Mouse (Mus musculus) brown adipose tissue, adult 24 weeks (tissue): ENCODE results near the gene Smpd4. TPM values are rescaled to one million over a fixed set of nuclear protein-coding genes. Genes with fewer than 3 reads are reported as not detected.

Experiments used
- H3K27ac ChIP-seq: fragments of 200-500 bp; replicated peaks from 2 replicates; pipeline ENCODE4 v1.5.1; 2012; ENCODE audit warnings: low read depth, mild to moderate bottlenecking, low read length
- H3K4me1 ChIP-seq: fragments of 200-500 bp; 2 replicates; pipeline ENCODE4 v1.6.1; 2012; ENCODE audit warnings: low read length, mixed read lengths; ENCODE audit not compliant: control insufficient read depth, insufficient read depth, insufficient read length
- H3K4me3 ChIP-seq: fragments of 200-500 bp; 2 replicates; pipeline ENCODE4 v1.5.1; 2012; ENCODE audit warnings: low read depth, mild to moderate bottlenecking, low read length, moderate library complexity; ENCODE audit not compliant: insufficient read depth
- polyA plus RNA-seq: library from polyadenylated mRNA; stranded (reverse); fragments of >200 nt; gene quantifications from 2 replicates; pipeline ENCODE4 v1.2.4, GENCODE M21; 2012; ENCODE audit not compliant: missing spikeins, insufficient read depth, insufficient read length

Smpd4 gene
- polyA plus RNA-seq, 1 experiment: 20.6 TPM

GRCm38 (mm10) chr16:17647566-17648340 is 28.6 kb downstream of the Smpd4 start:
- H3K4me3 ChIP-seq: no peak overlapping the region
- H3K27ac ChIP-seq: no peak overlapping the region
- 0 out of 2 replicates have a peak, but pooled peaks cover 3% of the 10 kb centered on the region for H3K4me1 ChIP-seq

- no peak overlapping the region for H3K27ac ChIP-seq
- no peak overlapping the region for H3K4me3 ChIP-seq
- 0 out of 2 replicates have a peak, but pooled peaks cover 3% of the 10 kb centered on the region for H3K4me1 ChIP-seq
These were observed 30.9 kb downstream of the Smpd4 start for GRCm38 (mm10) chr16:17649925-17650605.

GRCm38 (mm10) chr16:17650711-17651110 is 31.6 kb downstream of the Smpd4 start:
- Histone ChIP-seq H3K4me3 (no peak overlapping the region), H3K27ac (no peak overlapping the region), H3K4me1 (0 out of 2 replicates have a peak, but pooled peaks cover 3% of the 10 kb centered on the region)

- H3K4me3 ChIP-seq: no peak overlapping the region
- H3K4me1 ChIP-seq: no peaks in the 10 kb centered on the region
- no peak overlapping the region for H3K27ac ChIP-seq
These were observed 33.5 kb downstream of the Smpd4 start for GRCm38 (mm10) chr16:17652607-17653006.

GRCm38 (mm10) chr16:17653601-17654000 is 34.4 kb downstream of the Smpd4 start:
- H3K4me1 ChIP-seq: no peaks in the 10 kb centered on the region
- H3K27ac ChIP-seq: no peak overlapping the region
- no peak overlapping the region for H3K4me3 ChIP-seq

GRCm38 (mm10) chr16:17654188-17654795 is 35.1 kb downstream of the Smpd4 start:
- no peak overlapping the region for H3K27ac ChIP-seq
- H3K4me1 ChIP-seq: no peaks in the 10 kb centered on the region
- no peak overlapping the region for H3K4me3 ChIP-seq

GRCm38 (mm10) chr16:17656212-17656871 is 37.2 kb downstream of the Smpd4 start:
- H3K4me1 ChIP-seq: no peaks in the 10 kb centered on the region
- no peak overlapping the region for H3K27ac ChIP-seq
- H3K4me3 ChIP-seq: no peak overlapping the region

GRCm38 (mm10) chr16:17665568-17665967 is 46.4 kb downstream of the Smpd4 start:
- H3K27ac ChIP-seq: no peak overlapping the region
- no peaks in the 10 kb centered on the region for H3K4me1 ChIP-seq
- no peak overlapping the region for H3K4me3 ChIP-seq

- no peak overlapping the region for H3K4me3 ChIP-seq
- H3K27ac ChIP-seq: no peak overlapping the region
- H3K4me1 ChIP-seq: no peaks in the 10 kb centered on the region
These were observed 50.7 kb downstream of the Smpd4 start for GRCm38 (mm10) chr16:17669886-17670285.

Other genes with a start within 250 kb of the Smpd4 start
- gene Snap29, start 213.4 kb upstream of the Smpd4 start, polyA plus RNA-seq: 18.4 and 24.4 TPM in 2 replicates
- 76.2 and 77.2 TPM in 2 replicates for gene Pi4ka, start 213.0 kb upstream of the Smpd4 start, polyA plus RNA-seq
- gene Crkl, start 167.4 kb upstream of the Smpd4 start, polyA plus RNA-seq: 9.2 and 13.9 TPM in 2 replicates
- gene Aifm3, start 129.7 kb upstream of the Smpd4 start, polyA plus RNA-seq: not detected in 2 replicates
- gene Lztr1, start 110.7 kb upstream of the Smpd4 start, polyA plus RNA-seq: 38.0 and 38.2 TPM in 2 replicates
- 19.5 and 21.9 TPM in 2 replicates for gene Thap7, start 88.2 kb upstream of the Smpd4 start, polyA plus RNA-seq
- gene Lrrc74b, start 58.1 kb upstream of the Smpd4 start, polyA plus RNA-seq: 0.91 TPM in 1 of 2 replicates, not detected in the other
- 4.6 and 7.6 TPM in 2 replicates for gene P2rx6, start 57.5 kb upstream of the Smpd4 start, polyA plus RNA-seq
- 1.5 TPM in 1 of 2 replicates, not detected in the other for gene Slc7a4, start 36.1 kb upstream of the Smpd4 start, polyA plus RNA-seq
- not detected in 2 replicates for gene Ccdc74a, start 27.1 kb downstream of the Smpd4 start, polyA plus RNA-seq
- 14.7 and 16.2 TPM in 2 replicates for gene Med15, start 113.5 kb downstream of the Smpd4 start, polyA plus RNA-seq
- 10.2 and 19.0 TPM in 2 replicates for gene Klhl22, start 140.3 kb downstream of the Smpd4 start, polyA plus RNA-seq
- gene Scarf2, start 177.9 kb downstream of the Smpd4 start, polyA plus RNA-seq: 0.92 and 1.8 TPM in 2 replicates
- not detected in 2 replicates for gene B830017H08Rik, start 213.8 kb downstream of the Smpd4 start, polyA plus RNA-seq
- 1.5 and 2.1 TPM in 2 replicates for gene Car15, start 219.0 kb downstream of the Smpd4 start, polyA plus RNA-seq